Mouse (Mus musculus): ENCODE measurements at regions not wholly inside any gene's neighbourhood (a gene's known extent, or its start where the extent isn't known, plus 50 kb on each side); places are given as distances from the start of the nearest gene placed in this dataset.
A peak's percentile ranks its signal among the peaks of the same experiment; 100 is the strongest.

DNA sequence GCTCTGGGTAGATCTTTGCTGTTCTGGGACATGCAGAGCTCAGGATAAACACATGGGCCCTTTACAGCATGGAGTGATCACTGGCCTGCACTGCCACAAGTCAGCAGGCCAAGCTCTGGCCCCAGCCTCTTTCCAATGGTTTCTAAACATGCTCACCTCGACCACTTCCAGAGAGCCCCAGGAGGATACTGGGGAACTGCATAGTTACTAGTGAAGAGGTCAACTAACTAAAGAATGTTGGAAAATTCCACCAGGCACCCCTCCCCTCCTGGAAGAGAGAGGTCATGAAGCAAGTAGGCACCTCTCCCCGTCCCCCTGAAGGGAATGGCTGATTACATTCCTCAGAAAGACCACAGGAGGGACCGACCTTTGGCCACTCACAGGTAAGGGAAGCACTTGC, 98.7 kb downstream of the Elovl4 start:
- Histone ChIP-seq H3K4me1 (ENCODE audit: control insufficient read depth, insufficient read depth, low read length) (no peaks in the 10 kb centered on the region), H3K36me3 (ENCODE audit: control insufficient read depth, insufficient read depth, low read length) (no peaks in the 10 kb centered on the region), H3K27ac (ENCODE audit: low read length) (no peak overlapping the region), H3K4me2 (ENCODE audit: low read length) (no peak overlapping the region), H3K27me3 (ENCODE audit: control insufficient read depth, insufficient read depth, low read depth, low read length) (no peaks in the 10 kb centered on the region), H3K9me3 (replicated peaks; ENCODE audit: control insufficient read depth, low read length, poor library complexity, severe bottlenecking) (no peaks in the 10 kb centered on the region), H3K4me3 (ENCODE audit: low read depth, low read length) (no peak overlapping the region), H3K9ac (ENCODE audit: low read depth, low read length) (no peak overlapping the region)
- ATAC-seq = no peak
- 82% methylated on average over 3 of the region's 3 CpGs for WGBS

- 87% methylated on average over 6 of the region's 6 CpGs for WGBS
- no peaks in the 10 kb centered on the region for H3K27me3 ChIP-seq (ENCODE audit: control insufficient read depth, insufficient read depth, low read depth, low read length)
- no peak for ATAC-seq
- H3K9ac ChIP-seq (ENCODE audit: low read depth, low read length) = no peak overlapping the region
- H3K36me3 ChIP-seq (ENCODE audit: control insufficient read depth, insufficient read depth, low read length) = no peaks in the 10 kb centered on the region
- no peaks in the 10 kb centered on the region for H3K4me1 ChIP-seq (ENCODE audit: control insufficient read depth, insufficient read depth, low read length)
- H3K27ac ChIP-seq (ENCODE audit: low read length) = no peak overlapping the region
- no peaks in the 10 kb centered on the region for H3K9me3 ChIP-seq (replicated peaks; ENCODE audit: control insufficient read depth, low read length, poor library complexity, severe bottlenecking)
- H3K4me3 ChIP-seq (ENCODE audit: low read depth, low read length) = no peak overlapping the region
- H3K4me2 ChIP-seq (ENCODE audit: low read length) = no peak overlapping the region
Observed at GRCm38 (mm10) chr9:83706071-83706470, 100.0 kb downstream of the Elovl4 start.

DNA sequence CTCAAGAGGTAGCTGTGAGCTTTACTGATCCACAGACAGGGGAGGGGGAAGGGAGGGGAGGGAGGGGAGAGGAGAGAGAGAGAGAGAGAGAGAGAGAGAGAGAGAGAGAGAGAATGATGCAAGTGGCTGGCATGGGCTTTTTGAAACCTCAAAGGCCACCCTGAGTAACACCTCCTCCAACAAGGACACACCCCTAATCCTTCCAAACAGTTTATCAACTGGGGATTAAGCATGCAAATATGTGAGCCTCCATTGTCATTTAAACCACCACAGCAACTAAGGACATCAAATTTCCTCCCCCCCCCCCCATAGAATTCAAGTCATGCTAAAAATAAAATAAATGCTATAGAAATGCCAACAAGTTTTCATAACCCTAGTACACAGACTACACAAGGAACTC, 101.9 kb downstream of the Elovl4 start:
- no peaks in the 10 kb centered on the region for H3K9me3 ChIP-seq (replicated peaks; ENCODE audit: control insufficient read depth, low read length, poor library complexity, severe bottlenecking)
- H3K4me2 ChIP-seq (ENCODE audit: low read length) = no peak overlapping the region
- no peak overlapping the region for H3K4me3 ChIP-seq (ENCODE audit: low read depth, low read length)
- ATAC-seq = no peak
- no peak overlapping the region for H3K9ac ChIP-seq (ENCODE audit: low read depth, low read length)
- no peaks in the 10 kb centered on the region for H3K27me3 ChIP-seq (ENCODE audit: control insufficient read depth, insufficient read depth, low read depth, low read length)
- no peak overlapping the region for H3K27ac ChIP-seq (ENCODE audit: low read length)
- no peaks in the 10 kb centered on the region for H3K4me1 ChIP-seq (ENCODE audit: control insufficient read depth, insufficient read depth, low read length)
- H3K36me3 ChIP-seq (ENCODE audit: control insufficient read depth, insufficient read depth, low read length) = no peaks in the 10 kb centered on the region

GRCm38 (mm10) chr9:83700916-83701315, 105.2 kb downstream of the Elovl4 start:
- WGBS = 81% methylated on average over 7 of the region's 7 CpGs
- Histone ChIP-seq H3K9ac (ENCODE audit: low read depth, low read length) (no peak overlapping the region), H3K9me3 (replicated peaks; ENCODE audit: control insufficient read depth, low read length, poor library complexity, severe bottlenecking) (no peaks in the 10 kb centered on the region), H3K4me3 (ENCODE audit: low read depth, low read length) (no peak overlapping the region), H3K4me2 (ENCODE audit: low read length) (no peak overlapping the region), H3K4me1 (ENCODE audit: control insufficient read depth, insufficient read depth, low read length) (no peaks in the 10 kb centered on the region), H3K27ac (ENCODE audit: low read length) (no peak overlapping the region), H3K27me3 (ENCODE audit: control insufficient read depth, insufficient read depth, low read depth, low read length) (no peaks in the 10 kb centered on the region), H3K36me3 (ENCODE audit: control insufficient read depth, insufficient read depth, low read length) (no peaks in the 10 kb centered on the region)
- no peak for ATAC-seq

- Histone ChIP-seq H3K4me2 (ENCODE audit: low read length) (no peak overlapping the region), H3K27ac (ENCODE audit: low read length) (no peak overlapping the region), H3K9me3 (replicated peaks; ENCODE audit: control insufficient read depth, low read length, poor library complexity, severe bottlenecking) (no peaks in the 10 kb centered on the region), H3K36me3 (ENCODE audit: control insufficient read depth, insufficient read depth, low read length) (no peaks in the 10 kb centered on the region), H3K4me1 (ENCODE audit: control insufficient read depth, insufficient read depth, low read length) (no peaks in the 10 kb centered on the region), H3K9ac (ENCODE audit: low read depth, low read length) (no peak overlapping the region), H3K4me3 (ENCODE audit: low read depth, low read length) (no peak overlapping the region), H3K27me3 (ENCODE audit: control insufficient read depth, insufficient read depth, low read depth, low read length) (no peaks in the 10 kb centered on the region)
- no peak for ATAC-seq
- WGBS = 79% methylated on average over 7 of the region's 7 CpGs
Observed at GRCm38 (mm10) chr9:83700056-83700455, 106.0 kb downstream of the Elovl4 start.

- H3K36me3 ChIP-seq (ENCODE audit: control insufficient read depth, insufficient read depth, low read length) = no peaks in the 10 kb centered on the region
- peak overlapping the region; percentile 35 for H3K4me3 ChIP-seq (ENCODE audit: low read depth, low read length)
- H3K27ac ChIP-seq (ENCODE audit: low read length) = no peak overlapping the region
- H3K27me3 ChIP-seq (ENCODE audit: control insufficient read depth, insufficient read depth, low read depth, low read length) = no peaks in the 10 kb centered on the region
- peaks cover 10% of the 10 kb centered on the region for H3K4me1 ChIP-seq (ENCODE audit: control insufficient read depth, insufficient read depth, low read length)
- H3K9me3 ChIP-seq (replicated peaks; ENCODE audit: control insufficient read depth, low read length, poor library complexity, severe bottlenecking) = no peaks in the 10 kb centered on the region
- H3K4me2 ChIP-seq (ENCODE audit: low read length) = peak overlapping the region; percentile 43
- H3K9ac ChIP-seq (ENCODE audit: low read depth, low read length) = peak overlapping the region; percentile 44
- ATAC-seq = peak; percentile 84
- WGBS = 21% methylated on average over 24 of the region's 24 CpGs
Observed at GRCm38 (mm10) chr9:83691332-83692198, 114.5 kb downstream of the Elovl4 start.
